Mouse (Mus musculus): ENCODE measurements around the gene Parp8.
A peak's percentile ranks its signal among the peaks of the same experiment; 100 is the strongest.

Gene Parp8

GRCm38 (mm10) chr13:117018676-117019075, 6.7 kb downstream of the Parp8 start:
- DNase-seq (ENCODE audit: low read depth), result no peak

GRCm38 (mm10) chr13:117013516-117013915, 11.8 kb downstream of the Parp8 start:
- no peak for DNase-seq (ENCODE audit: low read depth)

- DNase-seq (ENCODE audit: low read depth), result peak; percentile 19
Observed at GRCm38 (mm10) chr13:117012031-117012430, 13.3 kb downstream of the Parp8 start.

- DNase-seq (ENCODE audit: low read depth), result no peak
Observed at GRCm38 (mm10) chr13:117010143-117010542, 15.2 kb downstream of the Parp8 start.

- DNase-seq (ENCODE audit: low read depth), result no peak
Observed at GRCm38 (mm10) chr13:117008021-117009015, 17.0 kb downstream of the Parp8 start.

GRCm38 (mm10) chr13:117007566-117007965, 17.8 kb downstream of the Parp8 start:
- no peak for DNase-seq (ENCODE audit: low read depth)

- no peak for DNase-seq (ENCODE audit: low read depth)
Observed at GRCm38 (mm10) chr13:117006638-117007037, 18.7 kb downstream of the Parp8 start.

- no peak for DNase-seq (ENCODE audit: low read depth)
Observed at GRCm38 (mm10) chr13:117000493-117000892, 24.8 kb downstream of the Parp8 start.

- no peak for DNase-seq (ENCODE audit: low read depth)
Observed at GRCm38 (mm10) chr13:116991560-116991959, 33.8 kb downstream of the Parp8 start.

- DNase-seq (ENCODE audit: low read depth), result no peak
Observed at GRCm38 (mm10) chr13:116990327-116990726, 35.0 kb downstream of the Parp8 start.

GRCm38 (mm10) chr13:116988706-116989105, 36.6 kb downstream of the Parp8 start:
- DNase-seq (ENCODE audit: low read depth), result no peak

- DNase-seq (ENCODE audit: low read depth), result no peak
Observed at GRCm38 (mm10) chr13:116988208-116988607, 37.1 kb downstream of the Parp8 start.

GRCm38 (mm10) chr13:116987284-116987683, 38.1 kb downstream of the Parp8 start:
- DNase-seq (ENCODE audit: low read depth), result no peak

- no peak for DNase-seq (ENCODE audit: low read depth)
Observed at GRCm38 (mm10) chr13:116986658-116987057, 38.7 kb downstream of the Parp8 start.

- no peak for DNase-seq (ENCODE audit: low read depth)
Observed at GRCm38 (mm10) chr13:116974081-116974860, 51.1 kb downstream of the Parp8 start.

- no peak for DNase-seq (ENCODE audit: low read depth)
Observed at GRCm38 (mm10) chr13:116973491-116973890, 51.8 kb downstream of the Parp8 start.

- DNase-seq (ENCODE audit: low read depth), result no peak
Observed at GRCm38 (mm10) chr13:116972036-116972611, 53.2 kb downstream of the Parp8 start.

GRCm38 (mm10) chr13:116970706-116971428, 54.5 kb downstream of the Parp8 start:
- DNase-seq (ENCODE audit: low read depth), result no peak

GRCm38 (mm10) chr13:116969650-116970049, 55.7 kb downstream of the Parp8 start:
- no peak for DNase-seq (ENCODE audit: low read depth)

- no peak for DNase-seq (ENCODE audit: low read depth)
Observed at GRCm38 (mm10) chr13:116968906-116969305, 56.4 kb downstream of the Parp8 start.

GRCm38 (mm10) chr13:116967459-116967858, 57.9 kb downstream of the Parp8 start:
- DNase-seq (ENCODE audit: low read depth), result no peak

All from fibroblast of lung, adult 2 months (primary cell).